Mouse (Mus musculus) spleen, adult 2 months (tissue): ENCODE results near the gene Gpr68.

Experiments used
- CTCF ChIP-seq: fragments of 200-500 bp; IDR thresholded peaks from 2 replicates; pipeline ENCODE4 v1.5.1; 2011; ENCODE audit warnings: mild to moderate bottlenecking, inconsistent platforms; ENCODE audit not compliant: insufficient read depth, insufficient read length, insufficient replicate concordance; ENCODE audit errors: extremely low read depth
- POLR2A ChIP-seq: fragments of 200-500 bp; IDR thresholded peaks from 2 replicates; pipeline ENCODE4 v1.6.1; 2011; ENCODE audit warnings: low read depth, low read length, inconsistent platforms

GRCm38 (mm10) chr12:100896661-100897060 is 11.3 kb downstream of the Gpr68 start:
- TF ChIP-seq CTCF (no peak), POLR2A (no peak)
